Mouse (Mus musculus) E14TG2a.4 (cell line): ENCODE data around the gene Sec1.

Experiments
- CTCF ChIP-seq: conservative IDR thresholded peaks from 2 replicates; pipeline ENCODE4 v1.5.1; 2014; ENCODE audit warnings: low read length
- NANOG ChIP-seq: IDR thresholded peaks from 2 replicates; pipeline ENCODE4 v1.6.1; 2014; ENCODE audit warnings: borderline replicate concordance, low read length, mixed read lengths

DNA sequence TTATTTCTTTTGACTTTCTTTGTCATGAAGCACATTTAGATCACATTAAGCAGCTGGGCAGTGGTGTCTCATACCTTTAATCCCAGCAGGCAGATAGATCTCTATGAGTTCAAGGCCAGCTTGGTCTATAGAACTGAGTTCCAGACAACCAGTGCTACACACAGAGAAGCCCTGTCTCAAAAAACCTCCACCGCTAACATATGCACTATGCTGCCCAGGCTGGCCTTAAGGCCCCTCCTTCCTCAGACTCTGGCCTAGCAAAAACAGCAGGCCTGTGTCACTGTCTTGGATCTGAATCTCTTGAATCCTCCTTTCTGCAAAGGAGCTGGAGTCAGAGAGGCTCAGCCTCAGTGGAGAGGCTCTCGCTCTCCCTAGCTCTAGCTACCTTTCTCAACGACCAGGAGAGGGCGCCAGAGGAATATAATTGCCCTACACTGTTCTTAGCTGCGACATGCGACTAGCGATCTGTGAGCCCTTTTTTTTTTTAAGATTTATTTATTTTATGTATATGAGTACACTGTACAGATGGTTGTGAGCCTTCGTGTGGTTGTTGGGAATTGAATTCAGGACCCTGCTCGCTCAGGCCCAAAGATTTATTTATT is 45.1 kb upstream of the Sec1 start:
- peak; percentile 20; the same call in 1 of the 2 replicates for TF ChIP-seq CTCF
- no peak for TF ChIP-seq NANOG
